Mouse (Mus musculus) A20 (cell line): ENCODE data around the gene Gpr87.
"Not testable (repeated sequence)": the region's sequence is repeated elsewhere in the genome, so short reads cannot be mapped to it uniquely, and the experiment has no call there.

ENCODE experiments used
- DNase-seq: peaks from one replicate; pipeline ENCODE4 v3.0.0-alpha.2; 2011; ENCODE audit warnings: low read depth, low spot score

Gene Gpr87

DNA sequence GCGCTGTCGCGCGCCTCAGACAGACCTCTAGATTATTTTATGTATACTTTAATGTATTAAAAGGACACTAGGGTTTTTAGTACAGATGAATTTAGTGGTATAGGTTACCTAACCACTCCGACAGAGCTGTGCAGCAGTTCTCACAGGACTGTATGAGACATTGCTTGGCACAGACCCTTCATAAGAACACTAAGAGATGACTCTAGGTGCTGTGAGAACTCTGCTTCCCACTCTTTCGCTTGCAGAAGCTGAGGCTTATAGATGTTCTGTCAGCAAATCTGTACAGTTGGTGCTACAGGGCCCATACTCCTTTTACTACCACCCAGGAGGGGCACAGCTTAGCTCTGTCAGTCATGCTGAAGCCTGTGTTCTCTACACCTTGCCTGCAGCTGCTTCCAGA is 3.2 kb downstream of the Gpr87 start:
- no peak for DNase-seq

DNA sequence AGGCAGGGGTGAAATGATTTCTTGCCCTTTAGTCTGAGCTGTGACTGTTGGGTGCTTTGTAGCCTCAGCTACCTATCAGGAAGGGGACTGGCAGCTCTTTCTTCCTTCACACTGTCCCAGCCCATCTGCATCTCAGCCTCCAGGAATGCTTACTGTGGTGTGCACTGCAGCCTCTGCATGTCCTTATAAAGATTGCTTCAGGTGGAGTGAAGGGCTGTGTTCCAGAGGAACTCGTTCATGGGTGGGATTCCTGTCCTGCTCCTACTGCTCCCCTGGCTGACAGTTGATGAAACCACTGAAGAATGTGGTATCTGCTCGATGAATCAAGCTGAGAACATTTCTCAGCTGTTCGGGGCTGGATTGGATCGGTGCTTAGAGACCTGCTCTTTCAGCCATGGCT is 7.6 kb downstream of the Gpr87 start:
- no peak for DNase-seq

DNA sequence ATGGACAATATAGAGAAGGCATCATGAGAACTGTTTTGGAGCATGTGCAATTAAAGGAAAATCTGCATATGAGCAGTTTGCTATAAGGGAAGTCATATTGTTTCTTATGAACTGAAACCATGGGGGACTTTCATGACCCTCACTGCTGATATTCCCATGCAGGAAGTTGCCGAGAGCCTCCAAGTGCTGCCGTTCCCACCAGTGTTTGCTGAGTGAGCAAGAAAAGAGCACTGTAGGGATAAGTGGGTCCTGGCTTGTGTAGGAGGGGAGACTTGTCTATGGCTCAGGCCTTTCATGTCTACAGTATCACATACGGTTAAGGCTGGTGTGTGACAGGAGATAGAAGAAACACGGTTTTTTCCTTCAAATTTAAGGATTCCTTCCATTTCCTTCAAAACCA is 9.2 kb downstream of the Gpr87 start:
- DNase-seq, result no peak

DNA sequence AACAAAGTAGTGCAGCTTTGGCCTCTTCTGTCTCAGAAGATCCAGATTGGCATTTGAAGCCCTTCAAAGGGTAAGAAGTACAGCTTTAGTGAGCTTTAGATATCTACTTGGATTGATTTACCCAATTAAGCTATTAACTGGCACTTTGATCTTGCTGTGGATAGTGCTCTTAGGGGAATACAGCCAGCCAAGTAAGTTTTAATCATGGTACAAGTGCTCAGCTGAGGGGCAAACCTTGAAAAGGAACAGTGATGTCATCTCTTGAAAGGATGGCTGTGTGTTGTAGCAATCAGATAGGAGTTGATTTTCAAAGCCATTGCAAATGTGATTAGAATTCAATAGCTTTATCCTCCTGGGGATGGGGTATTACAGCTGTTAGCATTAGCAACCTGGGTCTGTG is 12.8 kb downstream of the Gpr87 start:
- no peak for DNase-seq

DNA sequence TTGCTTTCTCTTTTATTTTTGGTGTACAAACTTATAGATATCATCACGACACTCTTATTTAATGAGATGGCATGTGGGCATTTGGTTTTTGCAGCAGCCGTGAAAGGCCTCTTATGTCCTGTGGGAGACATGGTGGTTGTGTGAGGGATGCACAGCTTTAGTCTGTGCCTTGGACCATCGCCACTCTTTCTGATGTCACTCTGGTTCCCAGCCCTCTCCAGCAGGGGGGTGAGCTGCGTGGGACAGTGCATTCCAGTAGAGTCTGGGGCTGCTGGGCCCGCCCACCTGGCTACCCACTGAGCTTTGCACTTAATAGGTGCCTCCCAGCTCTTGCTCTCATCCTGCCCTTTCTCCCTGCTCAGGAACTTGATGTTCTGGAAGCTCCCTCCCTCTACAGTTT is 13.8 kb downstream of the Gpr87 start:
- no peak for DNase-seq

DNA sequence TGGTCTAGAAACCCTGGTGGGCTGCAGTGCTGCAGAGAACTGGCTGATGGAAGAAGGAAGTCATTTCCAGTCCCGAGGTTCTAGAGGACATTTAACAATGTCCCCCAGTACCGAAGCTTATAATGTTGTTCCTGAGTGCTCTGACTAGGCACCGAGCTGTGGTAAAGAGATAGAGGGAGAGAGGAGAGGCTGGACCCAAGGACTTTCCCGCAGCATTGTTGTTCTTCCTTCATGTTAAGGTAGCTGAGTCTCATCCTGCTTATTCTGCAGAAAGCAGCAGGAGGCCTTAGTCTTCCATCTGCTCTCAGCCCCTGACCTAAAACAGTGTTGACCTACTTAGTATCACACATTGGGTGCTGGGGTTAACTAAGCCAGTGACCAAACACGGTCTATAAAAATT is 18.0 kb downstream of the Gpr87 start:
- no peak for DNase-seq

DNA sequence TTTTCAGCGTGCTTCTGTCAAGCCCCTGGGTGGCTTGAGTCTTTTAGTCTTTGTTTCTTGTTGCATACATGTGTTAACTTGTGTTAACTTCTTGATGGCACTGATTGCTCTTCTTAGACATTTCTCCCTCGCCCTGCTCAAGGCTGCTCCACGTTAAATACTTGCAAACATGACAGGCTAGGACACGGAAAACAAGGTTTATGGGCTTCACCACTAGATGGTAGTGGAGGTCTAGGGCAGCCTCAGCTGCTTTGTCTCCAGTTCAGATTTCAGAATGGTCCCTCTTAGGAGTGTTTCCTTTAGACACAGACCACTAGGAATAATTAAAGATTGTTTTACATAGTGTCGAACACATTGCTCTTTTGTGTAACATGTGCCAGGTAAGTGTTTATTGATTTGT is 19.7 kb downstream of the Gpr87 start:
- DNase-seq, result peak; percentile 72

DNA sequence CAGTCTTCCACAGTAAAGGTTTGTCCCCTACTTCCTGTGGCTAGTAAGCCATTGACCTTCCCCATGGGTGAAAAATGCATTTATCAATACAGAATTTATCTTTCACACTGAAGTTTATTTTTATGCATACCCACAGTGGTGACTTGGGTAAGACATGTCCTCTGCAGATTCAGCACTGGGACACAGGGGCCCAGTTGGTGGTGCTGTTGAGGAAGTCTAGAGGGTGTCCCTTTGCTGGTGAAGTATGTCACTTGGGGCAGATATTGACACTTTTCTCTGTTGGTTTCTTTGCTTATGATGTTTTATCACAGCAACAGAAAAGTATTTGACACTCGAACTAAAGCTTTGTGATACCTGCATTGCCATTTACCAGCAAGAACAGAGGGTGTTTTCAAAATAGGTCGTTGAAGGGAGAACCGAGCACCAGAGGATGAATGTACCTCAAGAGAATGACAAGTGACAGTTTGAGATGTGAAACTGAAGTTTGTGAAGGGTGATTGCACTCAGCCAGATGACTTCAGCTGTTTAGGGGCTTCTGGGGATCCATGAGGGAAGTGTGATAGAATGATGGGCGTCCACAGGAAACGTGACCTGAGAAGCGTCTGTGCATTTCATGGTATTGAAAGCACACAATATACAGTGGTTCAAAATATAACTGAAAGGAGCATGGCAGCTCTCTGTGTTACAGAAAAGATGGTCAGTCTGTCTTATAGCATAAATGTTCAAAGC is 20.3 kb downstream of the Gpr87 start:
- peak; percentile 56 for DNase-seq

DNA sequence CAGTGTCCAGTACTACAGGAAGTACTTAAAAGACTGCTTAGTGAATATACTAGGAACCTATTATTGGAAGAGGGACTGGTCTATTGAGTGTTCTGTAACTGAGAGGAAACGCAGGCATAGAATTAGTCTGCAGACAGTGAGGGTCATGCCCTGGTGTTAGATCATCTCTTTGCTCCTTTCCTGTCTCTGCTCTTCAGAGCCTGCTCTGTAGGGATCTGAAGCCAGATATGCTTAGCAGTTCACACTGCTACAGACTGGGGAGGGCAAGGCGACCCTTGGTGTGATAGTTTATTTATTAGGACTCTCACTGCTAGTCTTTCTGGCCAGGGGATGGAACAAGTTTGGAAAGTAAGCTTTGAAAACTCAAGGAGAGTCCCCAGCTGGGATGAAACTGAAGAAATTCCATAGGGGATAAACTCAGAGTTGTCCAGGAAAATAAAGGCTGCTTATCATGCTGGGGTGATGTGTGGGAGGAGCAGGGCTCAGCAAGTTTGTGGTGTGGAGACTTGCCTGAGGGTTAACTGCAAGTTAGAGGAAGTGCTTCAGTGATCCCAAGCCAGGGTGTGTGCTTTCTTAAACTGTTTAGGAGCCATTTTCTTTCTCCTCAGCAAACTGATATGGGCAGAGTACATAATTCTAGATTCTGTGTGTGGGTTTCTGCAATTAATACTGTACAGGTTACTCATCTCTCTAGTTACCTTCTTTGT is 24.8 kb downstream of the Gpr87 start:
- no peak for DNase-seq

DNA sequence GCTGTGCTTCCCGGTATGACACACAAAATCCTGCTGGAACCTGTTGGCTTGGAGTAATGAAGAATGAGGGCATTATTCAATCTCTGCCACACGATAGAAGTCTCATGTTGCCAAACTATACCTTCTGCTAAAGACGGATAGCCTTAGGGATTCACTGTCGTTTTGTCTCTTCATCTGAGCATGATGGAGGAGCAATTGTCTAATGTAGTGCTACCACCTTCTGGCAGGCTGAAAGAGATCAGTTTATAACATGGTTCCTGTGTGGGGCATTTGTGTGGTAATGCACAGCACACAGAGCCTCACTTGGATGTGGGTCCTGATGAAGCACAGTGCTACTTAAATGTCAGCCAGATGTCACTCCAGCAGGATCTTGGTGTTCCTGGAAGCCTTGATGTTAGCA is 25.7 kb downstream of the Gpr87 start:
- DNase-seq, result no peak

DNA sequence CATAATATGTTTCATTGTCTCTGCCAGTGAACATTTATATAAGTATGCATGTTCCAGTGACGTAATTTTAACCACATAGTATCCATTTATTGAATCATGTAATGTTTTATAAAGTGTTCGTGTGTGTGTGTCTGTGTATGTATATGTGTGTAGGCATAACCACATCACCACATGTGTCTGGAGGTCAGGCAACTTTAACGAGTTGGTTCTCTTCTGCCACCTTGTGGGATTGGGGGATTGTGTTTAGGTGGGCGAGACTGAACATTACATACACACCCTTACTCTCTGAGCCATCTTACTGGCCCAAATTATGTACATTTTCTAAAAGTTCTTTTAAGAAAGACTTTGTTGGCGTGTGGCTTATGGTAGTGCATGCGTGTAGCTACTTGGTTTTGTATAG is 26.4 kb downstream of the Gpr87 start:
- DNase-seq, result peak; percentile 6

DNA sequence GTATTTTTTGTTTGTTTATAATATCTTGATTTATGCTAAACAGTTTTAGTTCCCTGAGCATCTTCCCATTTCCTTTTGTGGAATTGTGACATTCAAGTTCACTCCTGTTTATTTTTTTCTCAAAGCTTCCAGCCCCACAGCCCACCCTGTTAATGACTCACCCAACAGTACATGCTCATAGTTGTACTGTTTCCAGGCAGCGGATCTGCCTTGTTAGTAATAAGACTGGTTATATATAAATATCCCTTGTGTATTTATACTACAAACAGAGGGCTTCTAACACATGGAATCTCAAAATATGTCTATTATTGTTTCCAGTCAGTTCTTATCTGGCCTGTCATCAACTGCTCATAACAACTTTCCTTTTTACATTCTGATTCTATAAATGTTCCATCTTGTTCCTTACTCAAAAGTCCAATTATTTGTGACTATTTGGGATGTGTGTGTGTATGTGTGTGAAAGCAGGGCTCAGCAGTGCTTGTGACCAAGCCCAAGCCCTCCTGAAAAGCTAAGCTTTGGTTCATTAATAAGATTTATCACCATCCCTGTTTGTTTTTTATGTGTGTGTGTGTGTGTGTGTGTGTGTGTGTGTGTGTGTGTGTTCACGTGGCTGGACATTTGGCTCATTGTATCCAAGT is 27.4 kb downstream of the Gpr87 start:
- no peak for DNase-seq

DNA sequence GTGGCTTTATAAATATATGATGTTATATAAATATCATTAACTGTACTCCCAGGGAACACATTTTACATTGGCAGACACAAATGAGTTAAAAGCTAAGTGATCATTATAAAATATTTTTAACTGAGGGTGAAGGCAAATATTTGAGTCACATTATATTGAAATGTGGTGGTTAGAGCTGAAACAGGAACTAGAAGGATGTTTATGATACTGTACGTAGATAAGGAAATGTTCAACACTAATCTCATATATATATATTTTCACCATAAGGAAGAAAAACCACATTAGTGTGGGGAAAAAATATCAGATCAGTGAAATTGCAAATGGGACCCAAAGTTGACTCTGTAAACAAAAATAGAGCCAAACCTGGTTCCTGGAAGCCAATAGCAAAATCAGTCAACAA is 34.4 kb downstream of the Gpr87 start:
- no peak for DNase-seq

DNA sequence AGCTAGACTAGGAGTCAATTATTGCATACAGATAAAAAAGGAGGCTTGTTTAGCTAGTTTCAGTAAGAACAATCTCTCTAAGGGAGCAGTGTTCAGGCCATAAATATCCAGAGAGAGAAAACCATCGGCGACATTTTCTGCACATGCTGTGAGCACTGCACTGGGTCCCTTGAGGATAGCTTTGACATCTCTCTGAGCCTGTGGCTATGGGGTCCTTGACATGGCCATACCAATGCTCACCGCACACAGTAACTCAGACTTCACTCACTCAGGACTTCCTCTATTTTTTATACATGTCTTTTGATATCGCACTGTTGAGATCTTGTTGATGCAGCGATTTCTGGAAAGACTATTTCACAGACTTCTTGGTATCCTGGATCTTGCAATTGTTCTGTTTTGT is 37.9 kb downstream of the Gpr87 start:
- no peak for DNase-seq

DNA sequence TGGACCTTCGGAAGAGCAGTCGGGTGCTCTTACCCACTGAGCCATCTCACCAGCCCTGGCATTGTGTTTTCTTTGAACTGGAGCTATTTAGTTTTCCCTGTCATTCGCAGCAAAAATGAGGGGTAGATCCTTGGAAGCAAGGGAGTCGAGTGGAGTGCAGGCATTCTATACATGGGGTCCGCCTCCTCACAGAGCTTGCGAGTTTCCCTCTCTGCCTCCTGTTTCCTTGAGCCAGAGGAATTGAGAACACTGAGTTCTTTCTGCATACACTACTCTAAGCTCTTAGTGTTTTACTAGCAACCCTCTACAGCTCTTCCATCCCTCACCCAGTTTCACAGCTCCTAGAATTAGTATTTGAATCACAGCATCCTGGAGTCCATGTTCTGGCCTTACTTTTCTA is 39.5 kb downstream of the Gpr87 start:
- no peak for DNase-seq

DNA sequence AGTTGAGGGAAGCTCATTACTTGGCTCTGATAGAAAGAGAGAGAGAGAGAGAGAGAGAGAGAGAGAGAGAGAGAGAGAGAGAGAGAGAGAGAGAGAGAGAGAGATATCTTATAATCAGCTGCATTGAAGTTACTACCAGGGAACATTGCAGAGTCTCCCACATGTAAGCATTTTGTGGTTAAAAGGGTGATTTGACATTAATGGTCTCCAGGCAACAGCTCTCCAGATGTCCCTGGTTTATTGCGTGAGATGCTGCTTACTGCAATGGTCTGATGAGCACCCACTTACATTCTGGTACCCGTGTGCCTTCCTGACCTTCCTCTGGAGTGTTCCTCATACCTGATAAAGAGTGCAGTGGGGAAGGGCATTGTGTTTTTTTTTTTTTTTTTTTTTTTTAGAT is 40.0 kb downstream of the Gpr87 start:
- no peak for DNase-seq

DNA sequence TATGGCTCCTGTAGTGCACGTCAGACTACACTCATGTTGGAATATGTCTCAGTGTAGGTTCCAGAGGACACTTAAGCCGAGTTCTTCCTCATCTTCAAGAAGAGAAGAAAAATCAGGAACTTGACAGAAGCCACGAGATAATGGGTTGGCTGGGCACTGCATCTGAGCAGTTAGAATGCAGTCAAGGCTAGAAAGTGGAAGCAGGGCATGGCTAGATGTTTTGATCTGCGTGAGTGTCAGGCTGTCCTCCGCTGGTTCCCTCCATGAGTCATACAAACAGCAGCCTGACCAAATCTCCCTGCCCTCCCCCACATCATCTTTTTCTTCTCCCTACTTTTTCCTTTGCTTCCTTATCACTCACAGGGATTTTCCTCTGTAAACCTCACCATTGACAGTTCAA is 41.5 kb downstream of the Gpr87 start, which contains the start of gene P2ry14:
Gene P2ry14 (minus strand): TSS at position 195 of the 400 bp plus-strand sequence.
- peak; percentile 19 for DNase-seq

DNA sequence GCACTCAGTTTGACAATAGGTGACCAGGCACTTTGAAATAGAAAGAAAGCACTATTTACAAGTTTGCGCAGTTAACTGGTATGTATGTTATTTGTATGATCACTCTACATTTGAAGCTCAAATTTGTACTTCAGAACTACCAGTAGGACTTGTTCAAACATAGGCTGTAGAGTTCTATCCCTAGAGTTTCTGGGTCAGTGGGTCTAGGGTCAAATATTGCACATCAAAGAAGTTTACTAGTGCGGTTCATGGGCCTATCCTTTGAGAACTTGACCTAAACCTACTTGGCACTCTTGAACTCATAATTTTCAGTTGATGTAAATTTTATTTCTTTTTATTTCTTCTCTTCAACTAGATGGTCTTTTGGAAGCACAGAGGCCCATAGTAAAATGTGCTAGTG is 44.3 kb downstream of the Gpr87 start:
- no peak for DNase-seq

DNA sequence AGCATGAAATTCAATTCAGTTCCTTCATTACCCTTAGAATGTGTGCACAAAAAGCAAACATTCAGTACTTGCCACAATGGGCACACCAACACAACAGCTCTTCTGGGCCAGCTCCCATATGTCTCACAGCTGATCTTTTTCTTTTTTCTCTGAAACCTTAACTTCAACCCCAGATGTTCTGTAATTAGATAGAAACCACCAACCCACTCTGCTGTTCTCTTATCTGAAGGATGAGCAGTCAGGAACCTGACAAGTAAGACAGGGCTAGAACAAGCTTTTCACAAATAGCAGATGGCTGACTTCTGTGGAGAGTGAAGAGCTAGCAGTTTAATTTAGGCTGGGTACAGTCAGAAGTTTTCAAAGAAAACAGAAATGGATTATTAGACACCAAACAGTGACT is 45.3 kb downstream of the Gpr87 start:
- peak; percentile 4 for DNase-seq

DNA sequence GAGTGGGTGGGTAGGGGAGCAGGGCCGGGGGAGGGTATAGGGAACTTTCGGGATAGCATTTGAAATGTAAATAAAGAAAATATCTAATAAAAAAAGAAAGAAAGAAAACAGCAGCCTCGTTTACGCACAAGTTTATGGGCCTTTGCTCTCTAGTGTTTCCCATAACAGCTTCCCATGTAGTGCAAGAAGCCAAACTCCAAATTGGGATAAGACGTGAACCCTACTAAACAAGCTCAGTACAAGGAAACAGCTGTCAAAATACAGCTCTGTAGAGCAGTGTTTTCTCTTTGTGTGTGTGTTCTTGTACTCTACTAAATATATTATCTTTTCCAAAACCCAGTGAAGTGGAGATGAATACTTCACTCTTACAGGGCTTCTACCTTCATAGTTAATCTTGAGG is 49.7 kb downstream of the Gpr87 start:
- DNase-seq, result no peak

DNA sequence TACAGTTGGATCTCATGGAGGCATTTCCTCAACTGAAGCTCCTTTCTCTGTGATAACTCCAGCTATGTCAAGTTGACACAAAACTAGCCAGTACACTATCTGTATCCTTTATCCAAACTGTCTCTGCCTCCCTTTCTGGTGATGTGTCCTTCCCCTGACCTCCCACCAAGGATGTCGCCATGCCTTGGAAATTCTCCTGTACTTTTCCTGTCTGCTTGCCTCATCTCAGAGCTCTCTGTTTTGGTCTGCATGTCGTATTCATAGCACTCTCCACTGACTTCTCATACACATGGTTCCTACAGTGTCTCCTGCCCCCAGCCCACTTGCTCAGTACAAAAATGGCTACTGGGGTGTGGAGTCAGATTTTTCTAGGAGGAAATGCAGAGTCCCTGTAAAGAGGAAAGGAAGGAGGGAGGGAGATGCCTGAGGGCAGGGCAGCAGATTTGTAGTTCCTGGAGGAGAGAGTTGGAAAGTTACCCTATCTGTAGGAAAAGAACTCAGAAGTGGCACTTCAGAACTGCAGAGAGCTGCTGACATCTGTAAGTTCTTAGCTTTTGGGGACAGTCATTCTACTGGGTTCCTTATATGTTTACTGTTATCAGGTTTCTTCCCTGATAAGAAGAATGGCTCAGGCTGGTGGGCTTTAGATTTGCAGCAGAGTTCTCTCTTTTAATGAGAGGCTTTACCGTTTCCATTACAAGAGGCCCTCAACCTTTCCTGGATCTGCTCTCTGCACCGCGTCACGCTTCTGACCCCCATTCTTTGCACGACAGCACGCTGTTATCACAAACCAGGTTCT is 53.2 kb downstream of the Gpr87 start:
- no peak for DNase-seq

DNA sequence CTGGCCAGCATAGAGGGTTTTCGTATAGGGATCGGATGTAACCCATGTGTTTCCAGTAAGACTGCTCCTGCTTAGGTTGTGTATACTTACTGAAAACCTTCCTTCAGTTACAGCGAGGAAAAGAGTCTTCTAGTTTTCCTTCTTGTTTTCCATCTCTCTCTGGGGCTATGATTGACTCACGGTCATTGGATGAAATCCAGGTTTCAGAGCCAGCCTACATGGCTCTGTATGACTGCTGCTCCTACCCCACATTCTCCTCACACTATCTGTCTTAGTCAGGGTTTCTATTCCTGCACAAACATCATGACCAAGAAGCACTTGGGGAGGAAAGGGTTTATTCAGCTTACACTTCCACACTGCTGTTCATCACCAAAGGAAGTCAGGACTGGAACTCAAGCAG is 54.0 kb downstream of the Gpr87 start:
- DNase-seq, result not testable (repeated sequence)
